In genomic region chr9:23300376-23300775, GRCm38 (mm10) we compare ENCODE assay signal across 18 mouse cellular contexts.
A peak's percentile ranks its signal among the peaks of the same experiment; 100 is the strongest.
DNase-seq lines count a peak whose midpoint lies in the region; ATAC-seq and TF ChIP-seq lines count a peak whose summit lies in the region.
"Had no signal": no experiment of that assay in that cellular context is flagged by ENCODE, and none has a peak within 500 bp of the region (broad histone marks: within the 10 kb centered on the region; RNA-seq: fewer than 3 reads in every experiment).

No protein-coding gene starts in this region.

- peaks cover 8 to 14% of the 10 kb centered on the region in 2 experiments; a peak in 3 of 4 replicates for H3K4me1 ChIP-seq in heart, embryonic 14.5 days (ENCODE audit: control insufficient read depth in 2 of 2, insufficient read depth in 2 of 2, low read length in 2 of 2)
- H3K4me1 ChIP-seq in lung, postnatal 0 days (ENCODE audit: insufficient read depth, low read depth, low read length), result no peaks in the 10 kb centered on the region
- H3K4me1 ChIP-seq: midbrain, embryonic 15.5 days; stomach, embryonic 15.5 days had no signal

- peak; percentile 28 to 41 for DNase-seq in gastrocnemius, adult 8-10 months (ENCODE audit: low spot score in 2 of 2)
- DNase-seq in gastrocnemius, postnatal 4 days (ENCODE audit: low spot score in 2 of 2), result no peak
- peak; percentile 21 to 36 for DNase-seq in cerebellum, postnatal 10 days
- DNase-seq in skeletal muscle tissue, adult 2 months (ENCODE audit: low read depth, low spot score), result peak; percentile 56
- no peak for DNase-seq in right cerebral cortex, postnatal 36 days (ENCODE audit: low spot score in 2 of 2)
- DNase-seq in ovary, postnatal 10 days (ENCODE audit: low spot score), result no peak
- DNase-seq in lung, postnatal 0 days (ENCODE audit: low spot score), result no peak
- DNase-seq: adrenal gland, postnatal 25 days; kidney, adult 2 months had no signal

- no peak for TF ChIP-seq EP300 in lung, postnatal 0 days (IDR thresholded peaks at IDR 0.05)

- H3K4me3 ChIP-seq in heart, embryonic 14.5 days (ENCODE audit: control insufficient read depth in 1 of 2, insufficient read depth in 1 of 2, low read depth in 1 of 2, low read length in 2 of 2), result no peak overlapping the region
- H3K4me3 ChIP-seq in lung, postnatal 0 days (ENCODE audit: low read depth, low read length), result no peak overlapping the region
- H3K4me3 ChIP-seq: embryonic facial prominence, embryonic 13.5 days; left cerebral cortex, adult 2 months; limb, embryonic 12.5 days; midbrain, embryonic 15.5 days; stomach, embryonic 15.5 days had no signal

- peak; percentile 56; the same call in 1 of the 2 replicates for ATAC-seq in heart, embryonic 14.5 days (ENCODE audit: insufficient number of reproducible peaks, insufficient read depth, low FRiP score, low read depth)
- ATAC-seq in lung, postnatal 0 days, result no peak
- ATAC-seq: hindbrain, postnatal 0 days; midbrain, embryonic 15.5 days had no signal

- H3K27ac ChIP-seq in heart, embryonic 14.5 days (replicated peaks in 1 of 2; ENCODE audit: control insufficient read depth in 1 of 2, insufficient read depth in 1 of 2, low read depth in 2 of 2, low read length in 2 of 2), result no peak overlapping the region
- H3K27ac ChIP-seq in lung, postnatal 0 days (ENCODE audit: low read length), result no peak overlapping the region
- H3K27ac ChIP-seq: embryonic facial prominence, embryonic 13.5 days; hindbrain, postnatal 0 days; left cerebral cortex, adult 2 months; limb, embryonic 12.5 days; macrophage; midbrain, embryonic 15.5 days; stomach, embryonic 15.5 days had no signal

- H3K27me3 ChIP-seq in heart, embryonic 14.5 days (ENCODE audit: control insufficient read depth, insufficient read depth, low read length), result no peaks in the 10 kb centered on the region
- no peaks in the 10 kb centered on the region for H3K27me3 ChIP-seq in lung, postnatal 0 days (replicated peaks; ENCODE audit: insufficient read depth, low read length)
- H3K27me3 ChIP-seq: embryonic facial prominence, embryonic 13.5 days; midbrain, embryonic 15.5 days; stomach, embryonic 15.5 days had no signal

- WGBS in heart, embryonic 14.5 days, result 45% methylated on average over 8 of the region's 8 CpGs
- 94% methylated on average over 8 of the region's 8 CpGs for WGBS in lung, postnatal 0 days

- H3K4me2 ChIP-seq in heart, embryonic 14.5 days (ENCODE audit: low read length), result no peak overlapping the region
- H3K4me2 ChIP-seq in lung, postnatal 0 days (replicated peaks; ENCODE audit: low read depth, low read length), result no peak overlapping the region
- H3K4me2 ChIP-seq: embryonic facial prominence, embryonic 13.5 days; limb, embryonic 12.5 days; midbrain, embryonic 15.5 days; stomach, embryonic 15.5 days had no signal

- TF ChIP-seq CTCF in lung, postnatal 0 days (IDR thresholded peaks at IDR 0.05), result no peak

- no peaks in the 10 kb centered on the region for H3K36me3 ChIP-seq in heart, embryonic 14.5 days (ENCODE audit: control insufficient read depth, insufficient read depth, low read length)
- H3K36me3 ChIP-seq in lung, postnatal 0 days (ENCODE audit: insufficient read depth, low read length), result no peaks in the 10 kb centered on the region; the same call in 1 of the 2 replicates
- H3K36me3 ChIP-seq: embryonic facial prominence, embryonic 13.5 days; G1E; limb, embryonic 12.5 days; midbrain, embryonic 15.5 days; stomach, embryonic 15.5 days had no signal

- no peak overlapping the region for H3K9ac ChIP-seq in heart, embryonic 14.5 days (ENCODE audit: low read length)
- H3K9ac ChIP-seq in lung, postnatal 0 days (replicated peaks; ENCODE audit: low read depth), result no peak overlapping the region
- H3K9ac ChIP-seq: embryonic facial prominence, embryonic 13.5 days; limb, embryonic 12.5 days; midbrain, embryonic 15.5 days; stomach, embryonic 15.5 days had no signal

- H3K9me3 ChIP-seq in heart, embryonic 14.5 days (ENCODE audit: control insufficient read depth, low read length), result no peaks in the 10 kb centered on the region
- no peaks in the 10 kb centered on the region for H3K9me3 ChIP-seq in lung, postnatal 0 days (ENCODE audit: low read length)
- H3K9me3 ChIP-seq: embryonic facial prominence, embryonic 13.5 days; G1E; limb, embryonic 12.5 days; midbrain, embryonic 15.5 days; stomach, embryonic 15.5 days had no signal

Comparison
In these comparisons a context has a peak if more than half of its experiments do, and no peak if none do; other contexts are left out.
1. DNase-seq: peak in gastrocnemius, adult 8-10 months (2 of 2), cerebellum, postnatal 10 days (2 of 2) and skeletal muscle tissue, adult 2 months (single experiment); none in gastrocnemius, postnatal 4 days (0 of 2), right cerebral cortex, postnatal 36 days (0 of 2), ovary, postnatal 10 days (single experiment) and lung, postnatal 0 days (single experiment).